Mouse (Mus musculus): ENCODE measurements at regions not wholly inside any gene's neighbourhood (a gene's known extent, or its start where the extent isn't known, plus 50 kb on each side); places are given as distances from the start of the nearest gene placed in this dataset.

GRCm38 (mm10) chr3:9373896-9374295 is 236.0 kb downstream of the Zfp704 start:
- no peak overlapping the region for H3K27ac ChIP-seq
- WGBS (ENCODE audit: insufficient replicate concordance): 54% methylated on average over 1 of the region's 1 CpGs

GRCm38 (mm10) chr3:9370096-9370495 is 239.8 kb downstream of the Zfp704 start:
- H3K4me2 ChIP-seq: no peak overlapping the region
- H3K4me1 ChIP-seq (replicated peaks): no peaks in the 10 kb centered on the region
- no peak overlapping the region for H3K9ac ChIP-seq
- no peak overlapping the region for H3K27ac ChIP-seq
- WGBS (ENCODE audit: insufficient replicate concordance): 64% methylated on average over 2 of the region's 2 CpGs
- no peaks in the 10 kb centered on the region for H3K27me3 ChIP-seq
- no peaks in the 10 kb centered on the region for H3K9me3 ChIP-seq (replicated peaks)
- no peak overlapping the region for H3K4me3 ChIP-seq (replicated peaks)
- ATAC-seq (ENCODE audit: low read depth): no peak
- no peaks in the 10 kb centered on the region for H3K36me3 ChIP-seq
- DNase-seq: no peak

More at GRCm38 (mm10) chr3:9373896-9374295, 236.0 kb downstream of the Zfp704 start:
- no peaks in the 10 kb centered on the region for H3K9me3 ChIP-seq (replicated peaks)
- H3K4me3 ChIP-seq (replicated peaks): no peak overlapping the region
- no peak for DNase-seq
- no peaks in the 10 kb centered on the region for H3K4me1 ChIP-seq (replicated peaks)
- ATAC-seq (ENCODE audit: low read depth): no peak
- H3K4me2 ChIP-seq: no peak overlapping the region
- no peaks in the 10 kb centered on the region for H3K27me3 ChIP-seq
- no peaks in the 10 kb centered on the region for H3K36me3 ChIP-seq
- no peak overlapping the region for H3K9ac ChIP-seq

- WGBS (ENCODE audit: insufficient replicate concordance): 70% methylated on average over 9 of the region's 9 CpGs
- H3K27me3 ChIP-seq: no peaks in the 10 kb centered on the region
- no peak overlapping the region for H3K4me3 ChIP-seq (replicated peaks)
- H3K4me1 ChIP-seq (replicated peaks): no peaks in the 10 kb centered on the region
- H3K9me3 ChIP-seq (replicated peaks): no peaks in the 10 kb centered on the region
- H3K36me3 ChIP-seq: no peaks in the 10 kb centered on the region
- H3K9ac ChIP-seq: no peak overlapping the region
- H3K27ac ChIP-seq: no peak overlapping the region
- ATAC-seq (ENCODE audit: low read depth): no peak
- H3K4me2 ChIP-seq: no peak overlapping the region
- DNase-seq: no peak
These were observed 244.1 kb downstream of the Zfp704 start for GRCm38 (mm10) chr3:9365791-9366190.

GRCm38 (mm10) chr3:9359186-9359585 is 250.7 kb downstream of the Zfp704 start:
- no peaks in the 10 kb centered on the region for H3K27me3 ChIP-seq
- H3K4me1 ChIP-seq (replicated peaks): no peaks in the 10 kb centered on the region
- no peak overlapping the region for H3K27ac ChIP-seq
- DNase-seq (no peak), ATAC-seq (ENCODE audit: low read depth) (no peak)
- no peak overlapping the region for H3K4me2 ChIP-seq
- no peak overlapping the region for H3K9ac ChIP-seq
- WGBS (ENCODE audit: insufficient replicate concordance): 81% methylated on average over 8 of the region's 8 CpGs
- no peaks in the 10 kb centered on the region for H3K9me3 ChIP-seq (replicated peaks)
- no peak overlapping the region for H3K4me3 ChIP-seq (replicated peaks)
- no peaks in the 10 kb centered on the region for H3K36me3 ChIP-seq

GRCm38 (mm10) chr3:9358111-9358510 is 251.8 kb downstream of the Zfp704 start:
- H3K9me3 ChIP-seq (replicated peaks): no peaks in the 10 kb centered on the region
- no peak overlapping the region for H3K9ac ChIP-seq
- H3K4me2 ChIP-seq: no peak overlapping the region
- H3K27me3 ChIP-seq: no peaks in the 10 kb centered on the region
- no peaks in the 10 kb centered on the region for H3K36me3 ChIP-seq
- H3K27ac ChIP-seq: no peak overlapping the region
- no peaks in the 10 kb centered on the region for H3K4me1 ChIP-seq (replicated peaks)
- ATAC-seq (ENCODE audit: low read depth): no peak
- 60% methylated on average over 12 of the region's 12 CpGs for WGBS (ENCODE audit: insufficient replicate concordance)
- DNase-seq: no peak
- no peak overlapping the region for H3K4me3 ChIP-seq (replicated peaks)

GRCm38 (mm10) chr3:9357639-9358038 is 252.2 kb downstream of the Zfp704 start:
- H3K27ac ChIP-seq: no peak overlapping the region
- H3K4me3 ChIP-seq (replicated peaks): no peak overlapping the region
- H3K36me3 ChIP-seq: no peaks in the 10 kb centered on the region
- DNase-seq: no peak
- H3K4me2 ChIP-seq: no peak overlapping the region
- H3K9ac ChIP-seq: no peak overlapping the region
- 65% methylated on average over 2 of the region's 2 CpGs for WGBS (ENCODE audit: insufficient replicate concordance)
- no peaks in the 10 kb centered on the region for H3K4me1 ChIP-seq (replicated peaks)
- no peaks in the 10 kb centered on the region for H3K9me3 ChIP-seq (replicated peaks)
- no peak for ATAC-seq (ENCODE audit: low read depth)
- no peaks in the 10 kb centered on the region for H3K27me3 ChIP-seq

- H3K4me3 ChIP-seq (replicated peaks): no peak overlapping the region
- 61% methylated on average over 4 of the region's 4 CpGs for WGBS (ENCODE audit: insufficient replicate concordance)
- no peak overlapping the region for H3K27ac ChIP-seq
- no peaks in the 10 kb centered on the region for H3K27me3 ChIP-seq
- H3K9ac ChIP-seq: no peak overlapping the region
- H3K4me1 ChIP-seq (replicated peaks): 0 out of 2 replicates have a peak, but pooled peaks cover 4% of the 10 kb centered on the region
- no peak for ATAC-seq (ENCODE audit: low read depth)
- H3K4me2 ChIP-seq: no peak overlapping the region
- no peaks in the 10 kb centered on the region for H3K36me3 ChIP-seq
- H3K9me3 ChIP-seq (replicated peaks): no peaks in the 10 kb centered on the region
- DNase-seq: no peak
These were observed 254.0 kb downstream of the Zfp704 start for GRCm38 (mm10) chr3:9355875-9356274.

- H3K36me3 ChIP-seq: no peaks in the 10 kb centered on the region
- H3K9me3 ChIP-seq (replicated peaks): no peaks in the 10 kb centered on the region
- no peak overlapping the region for H3K27ac ChIP-seq
- no peak for ATAC-seq (ENCODE audit: low read depth)
- H3K4me1 ChIP-seq (replicated peaks): 0 out of 2 replicates have a peak, but pooled peaks cover 4% of the 10 kb centered on the region
- WGBS (ENCODE audit: insufficient replicate concordance): 70% methylated on average over 11 of the region's 11 CpGs
- no peaks in the 10 kb centered on the region for H3K27me3 ChIP-seq
- H3K4me2 ChIP-seq: no peak overlapping the region
- H3K4me3 ChIP-seq (replicated peaks): no peak overlapping the region
- no peak for DNase-seq
- H3K9ac ChIP-seq: no peak overlapping the region
These were observed 255.1 kb downstream of the Zfp704 start for GRCm38 (mm10) chr3:9354756-9355155.

- WGBS (ENCODE audit: insufficient replicate concordance): 55% methylated on average over 7 of the region's 7 CpGs
- Histone ChIP-seq H3K27ac (no peak overlapping the region), H3K9me3 (replicated peaks) (no peaks in the 10 kb centered on the region), H3K4me3 (replicated peaks) (no peak overlapping the region), H3K36me3 (no peaks in the 10 kb centered on the region), H3K27me3 (peaks cover 21% of the 10 kb centered on the region), H3K4me1 (replicated peaks) (peaks cover 10% of the 10 kb centered on the region), H3K4me2 (no peak overlapping the region), H3K9ac (no peak overlapping the region)
- DNase-seq (no peak), ATAC-seq (ENCODE audit: low read depth) (no peak)
These were observed 257.6 kb downstream of the Zfp704 start for GRCm38 (mm10) chr3:9352251-9352650.

GRCm38 (mm10) chr3:9349822-9350221 is 260.1 kb downstream of the Zfp704 start:
- 57% methylated on average over 4 of the region's 4 CpGs for WGBS (ENCODE audit: insufficient replicate concordance)
- Histone ChIP-seq H3K9me3 (replicated peaks) (no peaks in the 10 kb centered on the region), H3K27ac (no peak overlapping the region), H3K9ac (no peak overlapping the region), H3K4me1 (replicated peaks) (peaks cover 15% of the 10 kb centered on the region), H3K36me3 (no peaks in the 10 kb centered on the region), H3K4me2 (no peak overlapping the region), H3K4me3 (replicated peaks) (no peak overlapping the region), H3K27me3 (peaks cover 44% of the 10 kb centered on the region)
- DNase-seq (no peak), ATAC-seq (ENCODE audit: low read depth) (no peak)

- H3K4me1 ChIP-seq (replicated peaks): peaks cover 15% of the 10 kb centered on the region
- peak overlapping the region; percentile 49 for H3K4me3 ChIP-seq (replicated peaks)
- H3K9ac ChIP-seq: no peak overlapping the region
- 9% methylated on average over 15 of the region's 15 CpGs for WGBS (ENCODE audit: insufficient replicate concordance)
- peaks cover 44% of the 10 kb centered on the region for H3K27me3 ChIP-seq
- ATAC-seq (ENCODE audit: low read depth): no peak
- peak overlapping the region; percentile 69 for H3K4me2 ChIP-seq
- H3K9me3 ChIP-seq (replicated peaks): no peaks in the 10 kb centered on the region
- H3K27ac ChIP-seq: no peak overlapping the region
- H3K36me3 ChIP-seq: no peaks in the 10 kb centered on the region
- no peak for DNase-seq
These were observed 262.4 kb downstream of the Zfp704 start for GRCm38 (mm10) chr3:9347446-9347860.

- WGBS (ENCODE audit: insufficient replicate concordance): under 1% methylated on average over 25 of the region's 27 CpGs
- peaks cover 44% of the 10 kb centered on the region for H3K27me3 ChIP-seq
- H3K27ac ChIP-seq: no peak overlapping the region
- H3K4me1 ChIP-seq (replicated peaks): peaks cover 11% of the 10 kb centered on the region
- H3K36me3 ChIP-seq: no peaks in the 10 kb centered on the region
- peak overlapping the region; percentile 49 for H3K4me3 ChIP-seq (replicated peaks)
- peak overlapping the region; percentile 69 for H3K4me2 ChIP-seq
- 0 out of 2 replicates have a peak overlapping the region, but pooled peaks have one; percentile 39 for H3K9ac ChIP-seq
- no peaks in the 10 kb centered on the region for H3K9me3 ChIP-seq (replicated peaks)
- no peak for DNase-seq
- no peak for ATAC-seq (ENCODE audit: low read depth)
These were observed 262.9 kb downstream of the Zfp704 start for GRCm38 (mm10) chr3:9346857-9347445.
